Mouse (Mus musculus) olfactory bulb, adult 2 months (tissue): ENCODE data around the gene Plekhh3.

Source experiments
- CTCF ChIP-seq: fragments of 200-500 bp; IDR thresholded peaks from 2 replicates; pipeline ENCODE4 v1.5.1; 2012; ENCODE audit warnings: low read depth, mild to moderate bottlenecking, low read length, moderate library complexity; ENCODE audit not compliant: insufficient read depth
- POLR2A ChIP-seq: fragments of 200-500 bp; IDR thresholded peaks from 2 replicates; pipeline ENCODE4 v1.6.1; 2012; ENCODE audit warnings: mild to moderate bottlenecking, low read depth, low read length, moderate library complexity; ENCODE audit not compliant: insufficient read depth

DNA sequence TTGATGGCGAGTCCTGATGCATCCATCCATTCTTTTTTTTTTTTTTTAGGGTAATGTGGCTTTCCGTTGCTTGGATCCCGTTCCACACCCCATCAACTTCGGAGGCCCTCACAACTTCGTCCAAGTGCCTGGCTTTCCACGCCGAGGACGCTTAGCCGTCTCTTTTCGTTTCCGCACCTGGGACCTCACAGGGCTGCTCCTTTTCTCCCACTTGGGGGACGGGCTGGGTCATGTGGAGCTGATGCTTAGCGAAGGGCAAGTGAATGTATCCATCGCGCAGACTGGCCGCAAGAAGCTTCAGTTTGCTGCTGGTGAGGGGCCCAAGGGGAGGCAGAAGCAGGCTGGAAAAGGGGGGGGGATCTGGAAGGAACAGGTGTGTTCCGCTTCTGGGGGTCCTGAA lies 9.1 kb upstream of the Plekhh3 start:
- no peak for TF ChIP-seq CTCF
- no peak for TF ChIP-seq POLR2A
